Mouse (Mus musculus): ENCODE measurements around the gene Hcn1. TPM values are rescaled to one million over a fixed set of nuclear protein-coding genes. Genes with fewer than 3 reads are reported as not detected.
"Not testable (repeated sequence)": the region's sequence is repeated elsewhere in the genome, so short reads cannot be mapped to it uniquely, and the experiment has no call there.

Gene Hcn1
- polyA plus RNA-seq, 1 experiment from 2014 or later: not detected

DNA sequence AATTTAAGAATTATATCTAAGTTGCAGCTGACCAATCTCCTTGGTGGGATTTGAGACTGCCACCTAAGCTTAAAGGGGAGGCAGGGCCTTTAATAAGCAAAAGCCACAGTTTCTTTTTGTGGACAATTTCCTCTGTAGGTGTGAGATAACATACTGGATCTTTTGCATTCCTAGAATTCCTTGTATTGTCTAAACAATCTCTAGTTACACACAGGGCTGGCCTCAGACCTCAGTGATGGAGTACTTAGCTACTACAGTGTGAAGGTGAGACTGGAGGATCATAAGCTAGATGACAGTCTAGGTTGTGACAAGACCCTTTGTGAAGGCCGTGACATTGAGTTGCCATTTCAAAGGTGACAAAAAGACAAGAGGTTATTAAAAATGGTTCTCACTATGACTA lies 419.1 kb downstream of the Hcn1 start:
- Histone ChIP-seq H3K9me3 (replicated peaks; ENCODE audit: low read length) (no peaks in the 10 kb centered on the region), H3K4me1 (replicated peaks; ENCODE audit: insufficient read depth, low read length) (no peaks in the 10 kb centered on the region), H3K4me2 (ENCODE audit: low read length) (no peak overlapping the region), H3K36me3 (ENCODE audit: insufficient read depth, low read length) (no peaks in the 10 kb centered on the region), H3K27me3 (ENCODE audit: insufficient read depth, low read length) (no peaks in the 10 kb centered on the region), H3K4me3 (replicated peaks; ENCODE audit: low read depth, low read length) (no peak overlapping the region), H3K9ac (ENCODE audit: low read depth, low read length) (no peak overlapping the region), H3K27ac (no peak overlapping the region)
- no peak for TF ChIP-seq CTCF (IDR thresholded peaks at IDR 0.05; ENCODE audit: low read depth)
- ATAC-seq (replicated peaks; ENCODE audit: low FRiP score, low read depth): no peak
- DNase-seq (ENCODE audit: low spot score): no peak
- WGBS: 86% methylated on average over 1 of the region's 1 CpGs

DNA sequence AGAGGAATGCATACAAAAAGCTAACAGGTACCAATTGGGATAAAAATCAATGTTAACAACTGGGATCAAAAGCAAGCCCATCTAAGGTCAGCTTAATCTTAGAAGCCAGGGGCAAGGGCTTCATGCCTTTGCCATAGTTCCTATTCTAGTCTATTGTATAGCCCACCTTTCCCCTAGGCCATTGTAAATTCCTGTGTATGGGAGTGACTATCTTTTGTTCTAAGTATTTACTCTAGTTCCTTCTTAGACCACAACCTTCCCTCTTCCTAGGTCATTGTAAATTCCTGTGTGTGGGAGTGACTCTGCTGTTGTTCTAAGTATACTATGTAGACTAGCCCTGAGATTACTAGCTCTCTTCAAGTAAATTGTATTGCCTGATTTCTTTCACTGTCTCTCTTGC lies 420.8 kb downstream of the Hcn1 start:
- H3K9ac ChIP-seq (ENCODE audit: low read depth, low read length); H3K27ac ChIP-seq; H3K36me3 ChIP-seq (ENCODE audit: insufficient read depth, low read length); DNase-seq (ENCODE audit: low spot score); H3K4me1 ChIP-seq (replicated peaks; ENCODE audit: insufficient read depth, low read length); H3K9me3 ChIP-seq (replicated peaks; ENCODE audit: low read length); ATAC-seq (replicated peaks; ENCODE audit: low FRiP score, low read depth); H3K27me3 ChIP-seq (ENCODE audit: insufficient read depth, low read length); H3K4me2 ChIP-seq (ENCODE audit: low read length); H3K4me3 ChIP-seq (replicated peaks; ENCODE audit: low read depth, low read length): not testable (repeated sequence)

DNA sequence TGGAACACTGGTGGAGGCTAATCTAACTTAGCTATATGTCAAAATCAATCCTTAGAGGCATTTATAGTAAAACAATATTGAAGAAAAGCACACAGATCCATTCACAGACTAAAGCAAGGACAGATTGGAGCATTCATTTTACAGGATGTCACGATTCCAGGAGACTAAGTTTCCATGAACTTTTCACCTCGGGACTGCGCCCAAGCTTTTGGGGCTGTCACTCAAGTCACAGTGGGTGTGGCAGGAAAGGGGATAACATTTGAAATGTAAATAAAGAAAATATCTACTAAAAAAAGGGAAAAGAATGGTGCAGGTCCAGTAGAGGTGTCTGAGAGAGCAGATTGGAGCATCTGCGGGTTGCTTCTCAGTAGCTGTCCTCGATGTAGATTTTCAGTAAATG lies 421.3 kb downstream of the Hcn1 start:
- no peaks in the 10 kb centered on the region for H3K27me3 ChIP-seq (ENCODE audit: insufficient read depth, low read length)
- H3K9ac ChIP-seq (ENCODE audit: low read depth, low read length): no peak overlapping the region
- no peak for ATAC-seq (replicated peaks; ENCODE audit: low FRiP score, low read depth)
- 83% methylated on average over 5 of the region's 5 CpGs for WGBS
- no peaks in the 10 kb centered on the region for H3K9me3 ChIP-seq (replicated peaks; ENCODE audit: low read length)
- no peak overlapping the region for H3K4me2 ChIP-seq (ENCODE audit: low read length)
- no peak overlapping the region for H3K4me3 ChIP-seq (replicated peaks; ENCODE audit: low read depth, low read length)
- DNase-seq (ENCODE audit: low spot score): no peak
- H3K4me1 ChIP-seq (replicated peaks; ENCODE audit: insufficient read depth, low read length): no peaks in the 10 kb centered on the region
- no peak for TF ChIP-seq CTCF (IDR thresholded peaks at IDR 0.05; ENCODE audit: low read depth)
- H3K27ac ChIP-seq: no peak overlapping the region
- no peaks in the 10 kb centered on the region for H3K36me3 ChIP-seq (ENCODE audit: insufficient read depth, low read length)

DNA sequence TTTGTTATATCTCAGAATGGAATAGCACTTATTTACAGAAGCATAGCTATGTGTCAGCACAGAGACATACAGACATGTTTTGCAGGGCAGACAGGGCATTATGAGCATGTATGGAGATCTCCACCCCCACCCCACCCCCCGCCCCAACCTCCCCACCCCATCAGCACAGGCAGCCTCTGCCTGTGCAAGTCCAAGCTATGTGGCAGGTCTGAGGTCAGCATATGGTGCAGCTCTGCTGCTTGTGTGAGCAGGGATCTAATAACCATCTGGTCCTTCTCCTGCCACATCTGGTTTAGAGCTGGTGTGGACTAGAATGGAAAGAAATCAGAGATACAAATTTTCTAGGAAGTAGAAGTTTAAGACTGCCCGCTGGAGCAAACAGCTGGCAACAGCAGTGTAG lies 424.4 kb downstream of the Hcn1 start:
- no peak for TF ChIP-seq CTCF (IDR thresholded peaks at IDR 0.05; ENCODE audit: low read depth)
- Histone ChIP-seq H3K36me3 (ENCODE audit: insufficient read depth, low read length) (no peaks in the 10 kb centered on the region), H3K4me3 (replicated peaks; ENCODE audit: low read depth, low read length) (no peak overlapping the region), H3K4me1 (replicated peaks; ENCODE audit: insufficient read depth, low read length) (no peaks in the 10 kb centered on the region), H3K9me3 (replicated peaks; ENCODE audit: low read length) (no peaks in the 10 kb centered on the region), H3K27ac (no peak overlapping the region), H3K9ac (ENCODE audit: low read depth, low read length) (no peak overlapping the region), H3K27me3 (ENCODE audit: insufficient read depth, low read length) (no peaks in the 10 kb centered on the region), H3K4me2 (ENCODE audit: low read length) (no peak overlapping the region)
- ATAC-seq (replicated peaks; ENCODE audit: low FRiP score, low read depth) (no peak), DNase-seq (ENCODE audit: low spot score) (no peak)
- WGBS: 80% methylated on average over 2 of the region's 2 CpGs

DNA sequence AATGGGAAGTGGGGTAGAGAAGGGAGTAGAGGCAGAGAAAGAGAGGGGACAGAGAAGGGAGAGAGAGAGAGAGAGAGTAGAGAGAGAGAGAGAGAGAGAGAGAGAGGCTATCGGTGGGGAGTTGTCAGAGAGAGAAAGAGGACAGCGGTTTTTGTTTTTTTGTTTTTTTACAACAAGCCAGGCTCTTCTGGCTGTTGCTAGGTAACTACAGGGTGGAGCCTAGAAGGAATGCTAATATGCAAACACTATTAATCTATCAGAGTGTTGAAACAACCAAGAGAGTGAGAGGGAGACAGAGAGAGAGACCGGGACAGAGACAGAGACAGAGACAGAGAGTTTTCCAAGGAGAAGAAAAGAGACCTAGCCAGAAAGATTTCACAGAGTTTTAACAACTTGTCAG lies 425.7 kb downstream of the Hcn1 start:
- no peak for ATAC-seq (replicated peaks; ENCODE audit: low FRiP score, low read depth)
- 32% methylated on average over 3 of the region's 3 CpGs for WGBS
- no peak for TF ChIP-seq CTCF (IDR thresholded peaks at IDR 0.05; ENCODE audit: low read depth)

DNA sequence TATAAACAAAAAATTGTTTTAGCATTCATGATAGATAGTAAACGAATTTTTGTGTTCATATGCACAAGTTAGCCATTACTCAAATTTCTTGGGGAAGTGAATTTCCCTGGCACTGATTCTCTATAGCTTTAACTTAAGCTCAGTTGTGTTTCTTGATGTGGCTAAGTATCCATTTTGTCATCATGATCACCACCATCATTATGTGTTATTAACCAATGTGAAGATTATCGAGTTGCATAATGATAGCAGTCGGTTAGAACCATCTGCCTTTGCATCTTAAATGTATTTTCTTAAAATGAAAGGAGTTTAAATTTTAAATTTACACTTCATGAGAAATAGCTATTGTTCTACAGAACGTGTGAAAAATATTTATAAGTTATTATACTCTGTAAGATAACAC lies 426.5 kb downstream of the Hcn1 start:
- Histone ChIP-seq H3K9me3 (replicated peaks; ENCODE audit: low read length) (no peaks in the 10 kb centered on the region), H3K9ac (ENCODE audit: low read depth, low read length) (no peak overlapping the region), H3K4me1 (replicated peaks; ENCODE audit: insufficient read depth, low read length) (no peaks in the 10 kb centered on the region), H3K4me3 (replicated peaks; ENCODE audit: low read depth, low read length) (no peak overlapping the region), H3K4me2 (ENCODE audit: low read length) (no peak overlapping the region), H3K27me3 (ENCODE audit: insufficient read depth, low read length) (no peaks in the 10 kb centered on the region), H3K36me3 (ENCODE audit: insufficient read depth, low read length) (no peaks in the 10 kb centered on the region), H3K27ac (no peak overlapping the region)
- no peak for DNase-seq (ENCODE audit: low spot score)
- WGBS: 85% methylated on average over 4 of the region's 4 CpGs
- no peak for TF ChIP-seq CTCF (IDR thresholded peaks at IDR 0.05; ENCODE audit: low read depth)
- ATAC-seq (replicated peaks; ENCODE audit: low FRiP score, low read depth): no peak

More for the DNA sequence above, 425.7 kb downstream of the Hcn1 start:
- Histone ChIP-seq H3K9me3 (replicated peaks; ENCODE audit: low read length) (no peaks in the 10 kb centered on the region), H3K36me3 (ENCODE audit: insufficient read depth, low read length) (no peaks in the 10 kb centered on the region), H3K27me3 (ENCODE audit: insufficient read depth, low read length) (no peaks in the 10 kb centered on the region), H3K4me1 (replicated peaks; ENCODE audit: insufficient read depth, low read length) (no peaks in the 10 kb centered on the region), H3K4me3 (replicated peaks; ENCODE audit: low read depth, low read length) (no peak overlapping the region), H3K4me2 (ENCODE audit: low read length) (no peak overlapping the region), H3K9ac (ENCODE audit: low read depth, low read length) (no peak overlapping the region), H3K27ac (no peak overlapping the region)
- DNase-seq (ENCODE audit: low spot score): no peak

DNA sequence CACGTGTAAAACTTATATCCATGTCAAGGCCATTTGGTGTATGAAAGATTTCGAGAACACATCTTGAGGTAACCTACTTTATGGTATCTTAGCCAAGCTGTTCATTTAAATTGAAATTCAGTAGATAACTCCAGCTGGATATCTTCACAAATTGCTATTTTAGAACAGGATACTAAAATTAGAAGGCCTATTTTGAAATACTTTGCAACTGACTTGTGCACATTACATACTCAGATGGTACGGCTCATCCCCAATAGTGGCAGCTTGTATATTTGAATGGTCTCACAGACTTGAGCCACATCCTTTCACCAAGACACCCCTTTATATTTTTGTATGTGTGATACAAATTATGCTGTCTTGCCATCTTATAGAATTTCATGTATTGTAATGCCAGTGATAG lies 427.5 kb downstream of the Hcn1 start:
- 77% methylated on average over 3 of the region's 3 CpGs for WGBS
- no peak for TF ChIP-seq CTCF (IDR thresholded peaks at IDR 0.05; ENCODE audit: low read depth)
- no peak overlapping the region for H3K9ac ChIP-seq (ENCODE audit: low read depth, low read length)
- H3K4me2 ChIP-seq (ENCODE audit: low read length): no peak overlapping the region
- no peaks in the 10 kb centered on the region for H3K36me3 ChIP-seq (ENCODE audit: insufficient read depth, low read length)
- H3K27me3 ChIP-seq (ENCODE audit: insufficient read depth, low read length): no peaks in the 10 kb centered on the region
- no peak overlapping the region for H3K4me3 ChIP-seq (replicated peaks; ENCODE audit: low read depth, low read length)
- no peak for DNase-seq (ENCODE audit: low spot score)
- ATAC-seq (replicated peaks; ENCODE audit: low FRiP score, low read depth): no peak
- H3K9me3 ChIP-seq (replicated peaks; ENCODE audit: low read length): no peaks in the 10 kb centered on the region
- H3K27ac ChIP-seq: no peak overlapping the region
- H3K4me1 ChIP-seq (replicated peaks; ENCODE audit: insufficient read depth, low read length): no peaks in the 10 kb centered on the region

Measured in kidney, postnatal 0 days (tissue).